Mouse (Mus musculus) hindbrain, embryonic 13.5 days (tissue): ENCODE data around the gene Tm6sf2. TPM values are rescaled to one million over a fixed set of nuclear protein-coding genes. Genes with fewer than 3 reads are reported as not detected.
A peak's percentile ranks its signal among the peaks of the same experiment; 100 is the strongest.

ENCODE experiments used
- ATAC-seq: fragments of 200-750 bp; cut with Nextera tagmentation; 2 replicates; pipeline ENCODE4 v1.8.0; 2017; ENCODE audit warnings: moderate TSS enrichment; ENCODE audit not compliant: low FRiP score
- H3K27ac ChIP-seq: fragments of 300-500 bp; sonication (generic); 2 replicates; pipeline ENCODE4 v1.5.1; 2015; ENCODE audit warnings: inconsistent platforms, mild to moderate bottlenecking, moderate library complexity
- H3K27me3 ChIP-seq: fragments of 300-500 bp; sonication (generic); 2 replicates; pipeline ENCODE4 v1.6.1; 2015; ENCODE audit warnings: mild to moderate bottlenecking, inconsistent platforms
- H3K36me3 ChIP-seq: fragments of 300-500 bp; sonication (generic); 2 replicates; pipeline ENCODE4 v1.6.1; 2015; ENCODE audit warnings: mild to moderate bottlenecking, inconsistent platforms
- H3K4me1 ChIP-seq: fragments of 300-500 bp; sonication (generic); replicated peaks from 2 replicates; pipeline ENCODE4 v1.6.1; 2015; ENCODE audit warnings: inconsistent platforms
- H3K4me2 ChIP-seq: fragments of 300-500 bp; sonication (generic); 2 replicates; pipeline ENCODE4 v1.6.1; 2015; ENCODE audit warnings: inconsistent platforms, mild to moderate bottlenecking, moderate library complexity
- H3K4me3 ChIP-seq: fragments of 300-500 bp; sonication (generic); 2 replicates; pipeline ENCODE4 v1.5.1; 2015; ENCODE audit warnings: mild to moderate bottlenecking, inconsistent platforms
- H3K9ac ChIP-seq: fragments of 300-500 bp; sonication (generic); 2 replicates; pipeline ENCODE4 v1.6.1; 2015; ENCODE audit warnings: mild to moderate bottlenecking, inconsistent platforms
- H3K9me3 ChIP-seq: fragments of 300-500 bp; sonication (generic); 2 replicates; pipeline ENCODE4 v1.6.1; 2016; ENCODE audit warnings: inconsistent platforms
- WGBS: fragments of 180-500 bp; shearing (Covaris S2); methylation state at CpG from one replicate; pipeline ENCODE4 v1.1.7; 2015; 5-methylcytosine and 5-hydroxymethylcytosine counted together
- polyA plus RNA-seq: library from polyadenylated mRNA; unstranded; fragments of >200 nt; fragmentation: Nextera tagmentation; extraction: Ambion mirVana; gene quantifications from 2 replicates; pipeline ENCODE4 v1.2.1, GENCODE M21; 2015

Tm6sf2 gene
- polyA plus RNA-seq, 1 experiment from 2014 or later: 1.9 TPM

GRCm38 (mm10) chr8:70071836-70072440, 786 bp upstream of the Tm6sf2 start:
- 88% methylated on average over 2 of the region's 2 CpGs for WGBS

GRCm38 (mm10) chr8:70073120-70073519, 396 bp downstream of the Tm6sf2 start:
- H3K27ac ChIP-seq: no peak overlapping the region
- H3K9ac ChIP-seq: no peak overlapping the region
- no peaks in the 10 kb centered on the region for H3K9me3 ChIP-seq
- H3K27me3 ChIP-seq: peaks cover 11% of the 10 kb centered on the region; the same call in 1 of the 2 replicates
- H3K36me3 ChIP-seq: peaks cover 52% of the 10 kb centered on the region
- H3K4me1 ChIP-seq: no peaks in the 10 kb centered on the region
- no peak for ATAC-seq
- H3K4me3 ChIP-seq: no peak overlapping the region
- no peak overlapping the region for H3K4me2 ChIP-seq
- WGBS: 58% methylated on average over 8 of the region's 8 CpGs

More at GRCm38 (mm10) chr8:70071836-70072440, 786 bp upstream of the Tm6sf2 start:
- Histone ChIP-seq H3K9me3 (no peaks in the 10 kb centered on the region), H3K27me3 (peaks cover 11% of the 10 kb centered on the region; the same call in 1 of the 2 replicates), H3K27ac (no peak overlapping the region), H3K4me1 (no peaks in the 10 kb centered on the region), H3K4me3 (no peak overlapping the region), H3K9ac (0 out of 2 replicates have a peak overlapping the region, but pooled peaks have one; percentile 2), H3K4me2 (no peak overlapping the region), H3K36me3 (peaks cover 55% of the 10 kb centered on the region)
- no peak for ATAC-seq

GRCm38 (mm10) chr8:70073682-70074081, 958 bp downstream of the Tm6sf2 start:
- Histone ChIP-seq H3K4me2 (no peak overlapping the region), H3K9me3 (no peaks in the 10 kb centered on the region), H3K9ac (no peak overlapping the region), H3K4me1 (no peaks in the 10 kb centered on the region), H3K27me3 (peaks cover 11% of the 10 kb centered on the region; the same call in 1 of the 2 replicates), H3K27ac (no peak overlapping the region), H3K4me3 (no peak overlapping the region), H3K36me3 (peaks cover 52% of the 10 kb centered on the region)
- ATAC-seq: no peak
- WGBS: 95% methylated on average over 1 of the region's 1 CpGs

- 98% methylated on average over 2 of the region's 2 CpGs for WGBS
- peaks cover 61% of the 10 kb centered on the region for H3K27me3 ChIP-seq
- no peak for ATAC-seq
These were observed 9.3 kb downstream of the Tm6sf2 start for GRCm38 (mm10) chr8:70081976-70082375.

GRCm38 (mm10) chr8:70083285-70083684, 10.6 kb downstream of the Tm6sf2 start, which contains the start of gene Hapln4:
TSS of gene Hapln4 (plus strand) at chr8:70083457.
- no peak for ATAC-seq
- H3K36me3 ChIP-seq: peaks cover 20% of the 10 kb centered on the region
- peak within 1 kb of the TSS; percentile 70 for H3K9ac ChIP-seq
- peak within 1 kb of the TSS; percentile 48 for H3K4me3 ChIP-seq
- H3K27me3 ChIP-seq: peaks cover 74% of the 10 kb centered on the region
- WGBS: 2% methylated on average over 26 of the region's 26 CpGs
- peaks cover 41% of the 10 kb centered on the region for H3K4me1 ChIP-seq
- H3K4me2 ChIP-seq: peak within 1 kb of the TSS; percentile 82
- no peak within 1 kb of the TSS for H3K27ac ChIP-seq
- H3K9me3 ChIP-seq: no peaks in the 10 kb centered on the region

More at GRCm38 (mm10) chr8:70081976-70082375, 9.3 kb downstream of the Tm6sf2 start:
- no peak overlapping the region for H3K4me2 ChIP-seq
- H3K9ac ChIP-seq: no peak overlapping the region
- H3K4me3 ChIP-seq: no peak overlapping the region
- H3K36me3 ChIP-seq: peaks cover 31% of the 10 kb centered on the region
- no peaks in the 10 kb centered on the region for H3K9me3 ChIP-seq
- H3K4me1 ChIP-seq: peaks cover 28% of the 10 kb centered on the region
- no peak overlapping the region for H3K27ac ChIP-seq

GRCm38 (mm10) chr8:70084191-70085065, 11.7 kb downstream of the Tm6sf2 start:
- 1% methylated on average over 69 of the region's 71 CpGs for WGBS
- 0 out of 2 replicates have a peak, but pooled peaks have one; percentile 6 for ATAC-seq
- Histone ChIP-seq H3K9ac (peak overlapping the region; percentile 70), H3K4me2 (peak overlapping the region; percentile 82), H3K27ac (no peak overlapping the region), H3K36me3 (peaks cover 9% of the 10 kb centered on the region), H3K9me3 (no peaks in the 10 kb centered on the region), H3K27me3 (peaks cover 85% of the 10 kb centered on the region), H3K4me1 (peaks cover 50% of the 10 kb centered on the region), H3K4me3 (peak overlapping the region; percentile 48)

DNA sequence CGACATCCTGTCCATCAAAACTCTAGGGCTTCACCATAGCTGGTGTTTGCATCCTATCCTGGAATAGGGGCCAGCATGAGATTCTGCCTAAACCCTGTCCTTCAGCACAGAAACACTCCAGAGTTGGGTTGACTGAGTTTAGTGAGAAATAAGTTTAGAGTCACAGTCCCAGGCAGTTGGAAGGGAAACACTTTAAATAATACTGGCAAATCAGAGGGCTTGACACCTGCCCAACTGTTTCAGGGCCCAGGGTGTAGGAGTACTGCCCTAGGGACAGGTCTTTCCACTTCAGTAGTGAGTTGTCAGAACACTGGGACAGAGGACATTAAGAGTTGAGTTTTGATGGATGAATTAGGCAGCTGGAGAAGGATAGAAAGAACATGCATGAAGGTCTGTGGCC, 13.4 kb downstream of the Tm6sf2 start:
- Histone ChIP-seq H3K27ac (no peak overlapping the region), H3K4me1 (peaks cover 63% of the 10 kb centered on the region), H3K27me3 (peaks cover 93% of the 10 kb centered on the region), H3K4me3 (no peak overlapping the region), H3K9me3 (no peaks in the 10 kb centered on the region), H3K9ac (no peak overlapping the region), H3K36me3 (no peaks in the 10 kb centered on the region), H3K4me2 (no peak overlapping the region)
- ATAC-seq: no peak
- 54% methylated on average over 1 of the region's 1 CpGs for WGBS

DNA sequence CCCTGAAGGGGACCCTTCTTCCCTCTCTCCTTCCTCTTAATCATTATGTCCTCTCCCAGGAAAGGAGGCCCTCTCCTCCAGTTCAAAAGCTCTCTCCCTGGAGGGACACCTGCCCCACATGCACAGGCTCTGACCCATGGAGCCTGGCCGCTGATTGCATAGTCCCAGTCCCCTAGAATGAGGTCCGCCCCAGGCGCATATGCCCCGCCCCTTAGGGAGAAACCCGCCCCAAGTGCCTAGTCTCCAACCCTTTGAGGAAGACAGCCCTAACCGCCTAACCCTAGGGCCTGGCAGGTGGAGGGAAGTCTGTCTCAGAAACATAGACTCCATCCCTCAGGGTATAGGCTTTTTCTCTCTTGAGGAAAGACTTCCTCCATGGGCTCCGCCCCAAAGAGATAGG, 14.5 kb downstream of the Tm6sf2 start:
- Histone ChIP-seq H3K27ac (no peak overlapping the region), H3K9me3 (no peaks in the 10 kb centered on the region), H3K4me3 (no peak overlapping the region), H3K9ac (no peak overlapping the region), H3K4me1 (peaks cover 63% of the 10 kb centered on the region), H3K36me3 (no peaks in the 10 kb centered on the region), H3K4me2 (no peak overlapping the region), H3K27me3 (peaks cover 82% of the 10 kb centered on the region)
- 6% methylated on average over 7 of the region's 7 CpGs for WGBS
- peak; percentile 6; the same call in 1 of the 2 replicates for ATAC-seq

- Histone ChIP-seq H3K36me3 (0 out of 2 replicates have a peak, but pooled peaks cover 3% of the 10 kb centered on the region), H3K9ac (peak overlapping the region; percentile 70), H3K4me3 (peak overlapping the region; percentile 45), H3K9me3 (no peaks in the 10 kb centered on the region), H3K27me3 (peaks cover 74% of the 10 kb centered on the region), H3K4me2 (peak overlapping the region; percentile 81), H3K4me1 (peaks cover 62% of the 10 kb centered on the region), H3K27ac (no peak overlapping the region)
- ATAC-seq: peak; percentile 71
- WGBS: 5% methylated on average over 56 of the region's 56 CpGs
These were observed 15.3 kb downstream of the Tm6sf2 start for GRCm38 (mm10) chr8:70087836-70088650.

GRCm38 (mm10) chr8:70089296-70089960, 16.7 kb downstream of the Tm6sf2 start:
- Histone ChIP-seq H3K27ac (no peak overlapping the region), H3K9ac (0 out of 2 replicates have a peak overlapping the region, but pooled peaks have one; percentile 49), H3K36me3 (peaks cover 14% of the 10 kb centered on the region), H3K4me3 (no peak overlapping the region), H3K27me3 (peaks cover 60% of the 10 kb centered on the region), H3K4me1 (peaks cover 48% of the 10 kb centered on the region), H3K4me2 (no peak overlapping the region), H3K9me3 (no peaks in the 10 kb centered on the region)
- ATAC-seq: 0 out of 2 replicates have a peak, but pooled peaks have one; percentile 30
- WGBS: 38% methylated on average over 9 of the region's 9 CpGs

DNA sequence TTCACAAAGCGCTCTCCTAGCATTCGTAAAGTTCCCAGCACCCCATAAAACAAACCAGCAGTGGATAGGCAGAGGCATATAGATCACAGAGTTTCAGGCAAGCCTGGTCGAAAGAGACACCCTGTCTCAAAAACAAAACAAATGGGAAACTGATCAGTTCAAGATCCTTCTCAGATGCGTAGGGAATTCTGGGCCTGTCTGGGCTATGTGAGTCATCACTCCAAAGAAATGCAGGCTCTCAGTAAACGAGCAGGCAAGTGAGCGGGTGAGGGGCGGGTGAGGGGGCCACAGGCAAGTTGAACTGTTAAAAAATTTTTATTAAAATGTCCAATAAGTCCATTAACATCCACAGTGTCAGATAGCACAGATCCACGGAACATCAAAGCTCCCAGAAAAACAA, 20.1 kb downstream of the Tm6sf2 start:
- H3K27ac ChIP-seq: no peak overlapping the region
- H3K36me3 ChIP-seq: peaks cover 46% of the 10 kb centered on the region
- H3K4me2 ChIP-seq: no peak overlapping the region
- peaks cover 27% of the 10 kb centered on the region for H3K27me3 ChIP-seq
- ATAC-seq: no peak
- peaks cover 27% of the 10 kb centered on the region for H3K4me1 ChIP-seq
- no peaks in the 10 kb centered on the region for H3K9me3 ChIP-seq
- H3K4me3 ChIP-seq: no peak overlapping the region
- H3K9ac ChIP-seq: no peak overlapping the region
- WGBS: 69% methylated on average over 8 of the region's 8 CpGs
